Comparison of ENCODE assay signal across 9 mouse cellular contexts in the genomic region with DNA sequence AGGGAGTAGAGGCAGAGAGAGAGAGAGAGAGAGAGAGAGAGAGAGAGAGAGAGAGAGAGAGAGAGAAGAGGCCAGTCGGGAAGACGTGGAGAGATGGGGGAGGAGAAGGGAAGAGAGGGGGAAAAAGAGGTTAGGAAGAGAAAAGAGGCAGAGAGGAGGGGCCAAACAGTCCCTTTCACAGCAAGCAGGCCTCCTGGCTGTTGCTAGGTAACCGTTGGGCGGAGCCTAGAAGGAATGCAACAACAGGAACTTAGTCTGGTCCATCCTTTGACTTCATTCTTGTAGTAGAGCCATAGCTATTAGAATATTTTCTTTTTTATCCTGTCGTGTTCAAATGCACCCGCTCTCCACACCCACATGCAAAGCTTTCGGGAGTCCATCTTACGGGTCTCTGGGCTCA. TPM values are rescaled to one million over a fixed set of nuclear protein-coding genes. Genes with fewer than 3 reads are reported as not detected.
DNase-seq lines count a peak whose midpoint lies in the region; ATAC-seq and TF ChIP-seq lines count a peak whose summit lies in the region.
"Had no signal": no experiment of that assay in that cellular context is flagged by ENCODE, and none has a peak within 500 bp of the region (broad histone marks: within the 10 kb centered on the region; RNA-seq: fewer than 3 reads in every experiment).

No protein-coding gene starts in this region.

- no peak overlapping the region for H3K9ac ChIP-seq in kidney, embryonic 16.5 days (replicated peaks; ENCODE audit: low read length)
- H3K9ac ChIP-seq in forebrain, embryonic 14.5 days (ENCODE audit: low read length) = no peak overlapping the region
- H3K9ac ChIP-seq in limb, embryonic 13.5 days = no peak overlapping the region
- H3K9ac ChIP-seq in midbrain, postnatal 0 days (replicated peaks; ENCODE audit: low read length, poor library complexity, severe bottlenecking) = no peak overlapping the region

- H3K36me3 ChIP-seq in kidney, embryonic 16.5 days (ENCODE audit: insufficient read depth, low read length) = no peaks in the 10 kb centered on the region
- no peaks in the 10 kb centered on the region for H3K36me3 ChIP-seq in forebrain, embryonic 14.5 days (ENCODE audit: control insufficient read depth, insufficient read depth, low read length)
- no peaks in the 10 kb centered on the region for H3K36me3 ChIP-seq in limb, embryonic 13.5 days
- no peaks in the 10 kb centered on the region for H3K36me3 ChIP-seq in midbrain, postnatal 0 days (ENCODE audit: insufficient read depth, low read length)

- TF ChIP-seq CTCF in midbrain, postnatal 0 days (IDR thresholded peaks at IDR 0.05) = no peak

- 15% methylated on average over 8 of the region's 8 CpGs for WGBS in kidney, embryonic 16.5 days
- 5% methylated on average over 7 of the region's 8 CpGs for WGBS in forebrain, embryonic 14.5 days
- WGBS in limb, embryonic 13.5 days = 16% methylated on average over 7 of the region's 8 CpGs
- 1% methylated on average over 8 of the region's 8 CpGs for WGBS in midbrain, postnatal 0 days

- ATAC-seq in kidney, embryonic 16.5 days (ENCODE audit: low FRiP score, low TSS enrichment) = peak; percentile 63; the same call in 1 of the 2 replicates
- ATAC-seq in forebrain, embryonic 14.5 days = peak; percentile 63
- peak; percentile 67; the same call in 1 of the 2 replicates for ATAC-seq in limb, embryonic 13.5 days (ENCODE audit: low FRiP score, low read depth)
- peak; percentile 72 for ATAC-seq in midbrain, postnatal 0 days (ENCODE audit: low FRiP score)

- no peak overlapping the region for H3K27ac ChIP-seq in kidney, embryonic 16.5 days (ENCODE audit: low read length)
- H3K27ac ChIP-seq in forebrain, embryonic 14.5 days (ENCODE audit: low read depth, low read length) = peak overlapping the region; percentile 83
- no peak overlapping the region for H3K27ac ChIP-seq in limb, embryonic 13.5 days
- peak overlapping the region; percentile 62 for H3K27ac ChIP-seq in midbrain, postnatal 0 days (ENCODE audit: low read depth, low read length)

- peak overlapping the region; percentile 25; the same call in 1 of the 2 replicates for H3K4me2 ChIP-seq in kidney, embryonic 16.5 days (replicated peaks; ENCODE audit: low read depth, low read length)
- peak overlapping the region; percentile 31 for H3K4me2 ChIP-seq in forebrain, embryonic 14.5 days (ENCODE audit: low read length)
- H3K4me2 ChIP-seq in limb, embryonic 13.5 days (replicated peaks) = peak overlapping the region; percentile 50
- peak overlapping the region; percentile 32 for H3K4me2 ChIP-seq in midbrain, postnatal 0 days (ENCODE audit: low read depth, low read length, poor library complexity, severe bottlenecking)

- H3K9me3 ChIP-seq in kidney, embryonic 16.5 days (ENCODE audit: low read length) = no peaks in the 10 kb centered on the region
- H3K9me3 ChIP-seq in forebrain, embryonic 14.5 days (replicated peaks; ENCODE audit: control insufficient read depth, low read length) = no peaks in the 10 kb centered on the region
- H3K9me3 ChIP-seq in limb, embryonic 13.5 days = no peaks in the 10 kb centered on the region
- H3K9me3 ChIP-seq in midbrain, postnatal 0 days (ENCODE audit: low read length) = no peaks in the 10 kb centered on the region

- H3K4me1 ChIP-seq in kidney, embryonic 16.5 days (ENCODE audit: insufficient read depth, low read length) = peaks cover 6% of the 10 kb centered on the region; the same call in 1 of the 2 replicates
- H3K4me1 ChIP-seq in forebrain, embryonic 14.5 days (ENCODE audit: control insufficient read depth, insufficient read depth, low read length) = peaks cover 20% of the 10 kb centered on the region
- H3K4me1 ChIP-seq in limb, embryonic 13.5 days = peaks cover 17% of the 10 kb centered on the region
- peaks cover 9% of the 10 kb centered on the region; the same call in 1 of the 2 replicates for H3K4me1 ChIP-seq in midbrain, postnatal 0 days (ENCODE audit: insufficient read depth, low read length)

- H3K4me3 ChIP-seq in kidney, embryonic 16.5 days (ENCODE audit: low read length) = no peak overlapping the region
- no peak overlapping the region for H3K4me3 ChIP-seq in forebrain, embryonic 14.5 days (ENCODE audit: low read depth, low read length)
- peak overlapping the region; percentile 12; the same call in 1 of the 2 replicates for H3K4me3 ChIP-seq in limb, embryonic 13.5 days
- no peak overlapping the region for H3K4me3 ChIP-seq in midbrain, postnatal 0 days (ENCODE audit: low read depth, low read length)

- no peaks in the 10 kb centered on the region for H3K27me3 ChIP-seq in kidney, embryonic 16.5 days (ENCODE audit: insufficient read depth, low read length)
- H3K27me3 ChIP-seq in forebrain, embryonic 14.5 days (replicated peaks; ENCODE audit: control insufficient read depth, insufficient read depth, low read length) = no peaks in the 10 kb centered on the region
- H3K27me3 ChIP-seq in limb, embryonic 13.5 days = no peaks in the 10 kb centered on the region
- no peaks in the 10 kb centered on the region for H3K27me3 ChIP-seq in midbrain, postnatal 0 days (ENCODE audit: insufficient read depth, low read length)

- DNase-seq in kidney, adult 18-20 months = no peak
- DNase-seq in adrenal gland, adult 8-10 months = peak; percentile 29
- DNase-seq in forebrain, embryonic 14.5 days (ENCODE audit: low spot score) = peak; percentile 92
- DNase-seq in midbrain, postnatal 0 days (ENCODE audit: low spot score) = peak; percentile 85
- no peak for DNase-seq in cerebellum, adult 8-10 months
- no peak for DNase-seq in layer of hippocampus, adult 11-12 months (ENCODE audit: low spot score)

RNA-seq across cellular contexts. Expression of gene Rdm1, which starts 9.1 kb away (rescaled TPM):
- polyA plus RNA-seq in kidney, embryonic 16.5 days (2015; fragmentation: Nextera tagmentation; extraction: Ambion mirVana) = 41.7 and 43.1 TPM in 2 replicates
- total RNA-seq in adrenal gland, adult 8-10 months (2022) = 10 to 100 TPM; 30.5 to 45.6 (median 33.6) TPM
- 32.7 and 38.5 TPM in 2 replicates for polyA plus RNA-seq in forebrain, embryonic 14.5 days (2014; fragmentation: Nextera tagmentation; extraction: Ambion mirVana)
- 42.6 and 47.4 TPM in 2 replicates for polyA plus RNA-seq in limb, embryonic 13.5 days (2015; fragmentation: Nextera tagmentation; extraction: Ambion mirVana)
- total RNA-seq in midbrain, postnatal 0 days (2014; rRNA removed) = 2.8 and 3.6 TPM in 2 replicates
- 8.3 and 9.2 TPM in 2 replicates for polyA plus RNA-seq in midbrain, postnatal 0 days (2015; fragmentation: Nextera tagmentation; extraction: Ambion mirVana)

RNA-seq across cellular contexts. Expression of gene Gm11634, which starts 18.8 kb away (rescaled TPM):
- not detected in 2 replicates for polyA plus RNA-seq in kidney, embryonic 16.5 days (2015; fragmentation: Nextera tagmentation; extraction: Ambion mirVana)
- total RNA-seq in adrenal gland, adult 8-10 months (2022) = not detected
- not detected in 2 replicates for polyA plus RNA-seq in forebrain, embryonic 14.5 days (2014; fragmentation: Nextera tagmentation; extraction: Ambion mirVana)
- polyA plus RNA-seq in limb, embryonic 13.5 days (2015; fragmentation: Nextera tagmentation; extraction: Ambion mirVana) = not detected in 2 replicates
- total RNA-seq in midbrain, postnatal 0 days (2014; rRNA removed) = not detected in 2 replicates
- not detected in 2 replicates for polyA plus RNA-seq in midbrain, postnatal 0 days (2015; fragmentation: Nextera tagmentation; extraction: Ambion mirVana)
- total RNA-seq: liver, adult 2 months had no signal
- polyA plus RNA-seq: liver, adult 2 months had no signal

RNA-seq across cellular contexts. Expression of gene Tmem106a, which starts 35.8 kb away (rescaled TPM):
- 7.0 and 8.2 TPM in 2 replicates for polyA plus RNA-seq in kidney, embryonic 16.5 days (2015; fragmentation: Nextera tagmentation; extraction: Ambion mirVana)
- 10 to 100 TPM; 12.6 to 23.8 (median 18.7) TPM for total RNA-seq in adrenal gland, adult 8-10 months (2022)
- polyA plus RNA-seq in forebrain, embryonic 14.5 days (2014; fragmentation: Nextera tagmentation; extraction: Ambion mirVana) = 2.3 and 3.4 TPM in 2 replicates
- 3.2 and 3.6 TPM in 2 replicates for polyA plus RNA-seq in limb, embryonic 13.5 days (2015; fragmentation: Nextera tagmentation; extraction: Ambion mirVana)
- 1.5 and 3.0 TPM in 2 replicates for total RNA-seq in midbrain, postnatal 0 days (2014; rRNA removed)
- 3.5 and 3.6 TPM in 2 replicates for polyA plus RNA-seq in midbrain, postnatal 0 days (2015; fragmentation: Nextera tagmentation; extraction: Ambion mirVana)

RNA-seq across cellular contexts. Expression of gene Arl4d, which starts 47.5 kb away (rescaled TPM):
- 5.1 and 6.4 TPM in 2 replicates for polyA plus RNA-seq in kidney, embryonic 16.5 days (2015; fragmentation: Nextera tagmentation; extraction: Ambion mirVana)
- total RNA-seq in adrenal gland, adult 8-10 months (2022) = 10 to 100 TPM; 12.5 to 22.1 (median 16.4) TPM
- 40.5 and 42.7 TPM in 2 replicates for polyA plus RNA-seq in forebrain, embryonic 14.5 days (2014; fragmentation: Nextera tagmentation; extraction: Ambion mirVana)
- 2.0 and 2.2 TPM in 2 replicates for polyA plus RNA-seq in limb, embryonic 13.5 days (2015; fragmentation: Nextera tagmentation; extraction: Ambion mirVana)
- 4.5 and 6.9 TPM in 2 replicates for total RNA-seq in midbrain, postnatal 0 days (2014; rRNA removed)
- polyA plus RNA-seq in midbrain, postnatal 0 days (2015; fragmentation: Nextera tagmentation; extraction: Ambion mirVana) = 5.7 and 7.1 TPM in 2 replicates

Comparison
In these comparisons a context has a peak if more than half of its experiments do, and no peak if none do; other contexts are left out.
1. H3K27ac ChIP-seq: peak in forebrain, embryonic 14.5 days (single experiment) and midbrain, postnatal 0 days (single experiment); none in kidney, embryonic 16.5 days (single experiment) and limb, embryonic 13.5 days (single experiment).
2. DNase-seq: peak in adrenal gland, adult 8-10 months (single experiment), forebrain, embryonic 14.5 days (single experiment) and midbrain, postnatal 0 days (single experiment); none in kidney, adult 18-20 months (single experiment), cerebellum, adult 8-10 months (single experiment) and layer of hippocampus, adult 11-12 months (single experiment).
3. Peak in every context shown above with its lines, with median percentiles within 50 percentile points of each other: ATAC-seq and H3K4me2 ChIP-seq.